ENCODE assay signal across 8 mouse cellular contexts in the genomic region with DNA sequence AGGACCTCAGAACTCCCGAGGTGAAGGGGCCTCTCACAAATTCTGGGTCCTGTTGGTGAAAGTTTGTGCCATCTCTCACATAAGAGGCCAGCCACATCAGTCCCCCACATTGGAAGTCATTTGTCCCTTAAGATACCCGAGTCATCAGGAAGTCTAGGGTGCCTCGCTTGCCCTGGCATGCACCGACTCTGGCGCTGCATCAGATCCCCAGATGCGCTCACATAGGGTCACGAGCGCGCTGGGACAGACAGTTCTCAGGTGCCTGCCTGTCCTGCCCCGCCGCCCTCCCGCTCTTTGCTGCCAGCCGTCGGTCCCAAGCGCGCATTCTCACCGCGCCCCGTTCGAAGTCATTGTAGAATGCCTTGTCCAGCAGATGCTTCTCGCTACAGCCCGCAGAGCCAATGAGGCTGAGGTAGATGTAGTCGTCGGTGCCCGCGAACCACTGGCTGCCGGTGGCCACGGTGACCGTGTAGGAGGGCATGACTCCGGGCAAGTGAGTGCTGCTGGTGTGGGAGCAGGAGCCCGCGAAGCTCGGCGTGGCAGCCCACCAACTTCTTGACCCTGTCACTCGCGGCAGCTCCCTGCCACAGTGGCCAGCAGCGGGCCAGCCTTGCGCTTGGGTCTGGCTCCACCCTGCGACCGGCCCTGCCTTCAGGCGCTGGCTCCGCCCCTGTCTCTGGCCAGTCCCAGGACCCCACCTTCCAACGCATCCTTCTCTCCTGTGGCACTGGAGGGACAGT. TPM values are rescaled to one million over a fixed set of nuclear protein-coding genes. Genes with fewer than 3 reads are reported as not detected.
DNase-seq lines count a peak whose midpoint lies in the region; ATAC-seq and TF ChIP-seq lines count a peak whose summit lies in the region.

Gene Alox5, minus strand, starts transcription at position 635 of the 740 bp plus-strand sequence.

- TF ChIP-seq POLR2A in limb, embryonic 14.5 days (IDR thresholded peaks at IDR 0.05; ENCODE audit: borderline replicate concordance, extremely low read depth, insufficient read depth, insufficient read length) = no peak

- no peak within 1 kb of the TSS for H3K4me3 ChIP-seq in C2C12 (ENCODE audit: insufficient read depth, poor library complexity, severe bottlenecking)
- peak within 1 kb of the TSS; percentile 34 for H3K4me3 ChIP-seq in forebrain, embryonic 11.5 days (ENCODE audit: low read depth, low read length)
- H3K4me3 ChIP-seq in limb, embryonic 14.5 days (replicated peaks; ENCODE audit: low read length) = peak within 1 kb of the TSS; percentile 22
- H3K4me3 ChIP-seq in midbrain, embryonic 14.5 days (replicated peaks; ENCODE audit: low read depth, low read length) = peak within 1 kb of the TSS; percentile 25
- no peak within 1 kb of the TSS for H3K4me3 ChIP-seq in left cerebral cortex, adult 2 months

- peak within 1 kb of the TSS; percentile 66 for H3ac ChIP-seq in C2C12 (ENCODE audit: control insufficient read depth, insufficient read length, low read depth)

- H3K27me3 ChIP-seq in C2C12 (ENCODE audit: control insufficient read depth, insufficient read depth, insufficient read length) = no peaks in the 10 kb centered on the region
- H3K27me3 ChIP-seq in forebrain, embryonic 11.5 days (ENCODE audit: control insufficient read depth, insufficient read depth, low read length) = peaks cover 11% of the 10 kb centered on the region; the same call in 1 of the 2 replicates
- peaks cover 23% of the 10 kb centered on the region; the same call in 1 of the 2 replicates for H3K27me3 ChIP-seq in limb, embryonic 14.5 days (ENCODE audit: control insufficient read depth, insufficient read depth, low read length)
- peaks cover 16% of the 10 kb centered on the region; the same call in 1 of the 2 replicates for H3K27me3 ChIP-seq in midbrain, embryonic 14.5 days (ENCODE audit: control insufficient read depth, insufficient read depth, low read length)

- H3K27ac ChIP-seq in forebrain, embryonic 11.5 days (ENCODE audit: low read depth, low read length) = no peak within 1 kb of the TSS
- no peak within 1 kb of the TSS for H3K27ac ChIP-seq in limb, embryonic 14.5 days (replicated peaks; ENCODE audit: low read depth, low read length)
- H3K27ac ChIP-seq in midbrain, embryonic 14.5 days (replicated peaks; ENCODE audit: low read depth, low read length) = no peak within 1 kb of the TSS
- no peak within 1 kb of the TSS for H3K27ac ChIP-seq in left cerebral cortex, adult 2 months

- WGBS in forebrain, embryonic 11.5 days = 3% methylated on average over 39 of the region's 43 CpGs
- WGBS in limb, embryonic 14.5 days = 5% methylated on average over 36 of the region's 43 CpGs
- WGBS in midbrain, embryonic 14.5 days = 2% methylated on average over 43 of the region's 43 CpGs

- peak within 1 kb of the TSS; percentile 74 for H3K4me2 ChIP-seq in forebrain, embryonic 11.5 days (ENCODE audit: low read depth, low read length, severe bottlenecking)
- H3K4me2 ChIP-seq in limb, embryonic 14.5 days (replicated peaks; ENCODE audit: low read depth, low read length, severe bottlenecking) = peak within 1 kb of the TSS; percentile 41
- peak within 1 kb of the TSS; percentile 63 for H3K4me2 ChIP-seq in midbrain, embryonic 14.5 days (ENCODE audit: low read length)

- TF ChIP-seq CTCF in C2C12 (IDR thresholded peaks at IDR 0.05; ENCODE audit: control insufficient read depth, insufficient read depth, insufficient read length) = no peak
- TF ChIP-seq CTCF in left cerebral cortex, adult 2 months (IDR thresholded peaks at IDR 0.05) = no peak

- peak; percentile 16 for DNase-seq in R1 (ENCODE audit: low read depth, low spot score)
- DNase-seq in forebrain, embryonic 11.5 days (ENCODE audit: low spot score) = peak; percentile 68
- peak; percentile 37 to 47 for DNase-seq in heart, postnatal 14 days
- no peak for DNase-seq in limb, embryonic 14.5 days (ENCODE audit: low spot score)
- peak; percentile 27 for DNase-seq in midbrain, embryonic 14.5 days
- no peak for DNase-seq in spleen, postnatal 36 days (ENCODE audit: low spot score in 2 of 2)
- no peak for DNase-seq in left cerebral cortex, adult 2 months (ENCODE audit: extremely low spot score in 1 of 2, low spot score in 2 of 2)

- H3K9me3 ChIP-seq in forebrain, embryonic 11.5 days (ENCODE audit: control insufficient read depth, low read length) = no peaks in the 10 kb centered on the region
- H3K9me3 ChIP-seq in limb, embryonic 14.5 days (ENCODE audit: control insufficient read depth, low read length) = no peaks in the 10 kb centered on the region
- no peaks in the 10 kb centered on the region for H3K9me3 ChIP-seq in midbrain, embryonic 14.5 days (ENCODE audit: control insufficient read depth, low read length)

- ATAC-seq in forebrain, embryonic 11.5 days (replicated peaks; ENCODE audit: low FRiP score) = peak; percentile 75
- no peak for ATAC-seq in limb, embryonic 14.5 days (ENCODE audit: low FRiP score, low read depth)
- no peak; the same call in 1 of the 2 replicates for ATAC-seq in midbrain, embryonic 14.5 days (ENCODE audit: low FRiP score, low TSS enrichment)

- H3K79me2 ChIP-seq in C2C12 (ENCODE audit: control insufficient read depth, insufficient read depth) = no peaks in the 10 kb centered on the region

- H3K9ac ChIP-seq in forebrain, embryonic 11.5 days (ENCODE audit: low read length) = peak within 1 kb of the TSS; percentile 35; the same call in 1 of the 2 replicates
- H3K9ac ChIP-seq in limb, embryonic 14.5 days (ENCODE audit: low read depth, low read length, severe bottlenecking) = no peak within 1 kb of the TSS; the same call in 1 of the 2 replicates
- H3K9ac ChIP-seq in midbrain, embryonic 14.5 days (replicated peaks; ENCODE audit: low read length) = 0 out of 2 replicates have a peak within 1 kb of the TSS, but pooled peaks have one; percentile 29

- intact Hi-C loops in heart, postnatal 14 days (cut with DNase I) = loop anchor here (10.0 kb wide), 1 partner anchor 234 kb away; no protein-coding TSS in a partner anchor
- intact Hi-C loops in left cerebral cortex, adult 2 months (cut with DNase I) = no loop called here

- H3K36me3 ChIP-seq in C2C12 (ENCODE audit: control insufficient read depth, insufficient read depth) = no peaks in the 10 kb centered on the region
- H3K36me3 ChIP-seq in forebrain, embryonic 11.5 days (ENCODE audit: control insufficient read depth, insufficient read depth, low read length) = no peaks in the 10 kb centered on the region
- no peaks in the 10 kb centered on the region for H3K36me3 ChIP-seq in limb, embryonic 14.5 days (ENCODE audit: control insufficient read depth, insufficient read depth, low read length)
- no peaks in the 10 kb centered on the region for H3K36me3 ChIP-seq in midbrain, embryonic 14.5 days (ENCODE audit: control insufficient read depth, insufficient read depth, low read length)

- peaks cover 6% of the 10 kb centered on the region; the same call in 1 of the 2 replicates for H3K4me1 ChIP-seq in forebrain, embryonic 11.5 days (replicated peaks; ENCODE audit: control insufficient read depth, insufficient read depth, low read length)
- no peaks in the 10 kb centered on the region for H3K4me1 ChIP-seq in limb, embryonic 14.5 days (ENCODE audit: control insufficient read depth, insufficient read depth, low read length)
- 0 out of 2 replicates have a peak, but pooled peaks cover 6% of the 10 kb centered on the region for H3K4me1 ChIP-seq in midbrain, embryonic 14.5 days (ENCODE audit: control insufficient read depth, insufficient read depth, low read length)

- no peaks in the 10 kb centered on the region for H3K79me3 ChIP-seq in C2C12 (ENCODE audit: low read depth)

TF ChIP-seq in C2C12, 6 proteins besides CTCF, POLR2A, EP300 and RAD21:
- no peak for TF ChIP-seq MAX (IDR thresholded peaks at IDR 0.05)
- TF ChIP-seq MYOD1 (IDR thresholded peaks at IDR 0.05; ENCODE audit: control insufficient read depth, insufficient read length, low read depth) = no peak
- TF ChIP-seq CEBPB (IDR thresholded peaks at IDR 0.05; ENCODE audit: low read depth) = no peak
- no peak for TF ChIP-seq FOSL1 (IDR thresholded peaks at IDR 0.05; ENCODE audit: insufficient read depth, low read length, poor library complexity, severe bottlenecking)
- TF ChIP-seq USF1 (IDR thresholded peaks at IDR 0.05; ENCODE audit: low read depth) = no peak
- no peak for TF ChIP-seq MYOG (IDR thresholded peaks at IDR 0.05; ENCODE audit: control insufficient read depth, extremely low read depth, insufficient read length)

RNA-seq across cellular contexts. Expression of gene Alox5, which starts in this region (rescaled TPM):
- polyA plus RNA-seq in C2C12 (2012; fragmentation: generic; extraction: Trizol) = 7.1 TPM
- 0.52 and 0.91 TPM in 2 replicates for polyA plus RNA-seq in forebrain, embryonic 11.5 days (2014; fragmentation: Nextera tagmentation; extraction: Ambion mirVana)
- total RNA-seq in heart, postnatal 14 days (2021) = 1 to 10 TPM; 5.6 to 7.2 TPM
- polyA plus RNA-seq in limb, embryonic 14.5 days (2012; rRNA removed) = 1.6 and 2.0 TPM in 2 replicates
- 3.9 and 4.1 TPM in 2 replicates for polyA plus RNA-seq in limb, embryonic 14.5 days (2014; fragmentation: Nextera tagmentation; extraction: Ambion mirVana)
- 0.36 and 0.38 TPM in 2 replicates for polyA plus RNA-seq in midbrain, embryonic 14.5 days (2014; fragmentation: Nextera tagmentation; extraction: Ambion mirVana)
- 1 to 10 TPM; 1.7 to 2.6 TPM for total RNA-seq in left cerebral cortex, adult 2 months (2021)

Comparison
In these comparisons a context has a peak if more than half of its experiments do, and no peak if none do; other contexts are left out.
1. Peak in DNase-seq, ATAC-seq, H3K4me3 ChIP-seq, H3K9ac ChIP-seq and H3K4me2 ChIP-seq in forebrain, embryonic 11.5 days; RNA of the gene not detected or under 1 TPM.
2. Peak in DNase-seq, H3K4me3 ChIP-seq, H3K9ac ChIP-seq and H3K4me2 ChIP-seq in midbrain, embryonic 14.5 days; RNA of the gene not detected or under 1 TPM.
3. DNase-seq: peak in R1 (single experiment) and heart, postnatal 14 days (2 of 2); none in limb, embryonic 14.5 days (single experiment), spleen, postnatal 36 days (0 of 2) and left cerebral cortex, adult 2 months (0 of 2).
4. Peak in every context shown above with its lines, with median percentiles within 50 percentile points of each other: H3K4me2 ChIP-seq.